Mouse (Mus musculus): Measurements from ENCODE around the gene Cdpf1.

The Cdpf1 gene

GRCm38 (mm10) chr15:85808031-85808430, 3.5 kb downstream of the Cdpf1 start:
- DNase-seq: no peak

- DNase-seq: no peak
Observed at GRCm38 (mm10) chr15:85807404-85807803, 4.1 kb downstream of the Cdpf1 start.

- no peak for DNase-seq
Observed at GRCm38 (mm10) chr15:85806886-85807285, 4.6 kb downstream of the Cdpf1 start.

GRCm38 (mm10) chr15:85802931-85803330, 8.6 kb downstream of the Cdpf1 start:
- peak; percentile 45 to 73 for DNase-seq

GRCm38 (mm10) chr15:85798676-85799075, 12.8 kb downstream of the Cdpf1 start:
- DNase-seq: no peak

GRCm38 (mm10) chr15:85795516-85795915, 16.0 kb downstream of the Cdpf1 start:
- DNase-seq: no peak

- DNase-seq: no peak
Observed at GRCm38 (mm10) chr15:85792819-85793218, 18.7 kb downstream of the Cdpf1 start.

- DNase-seq: no peak
Observed at GRCm38 (mm10) chr15:85791449-85791848, 20.0 kb downstream of the Cdpf1 start.

GRCm38 (mm10) chr15:85788633-85789032, 22.9 kb downstream of the Cdpf1 start:
- peak; percentile 51 to 61 for DNase-seq

- DNase-seq: no peak
Observed at GRCm38 (mm10) chr15:85788051-85788450, 23.4 kb downstream of the Cdpf1 start.

GRCm38 (mm10) chr15:85787482-85787881, 24.0 kb downstream of the Cdpf1 start:
- DNase-seq: no peak

GRCm38 (mm10) chr15:85786711-85787110, 24.8 kb downstream of the Cdpf1 start:
- DNase-seq: no peak

- no peak for DNase-seq
Observed at GRCm38 (mm10) chr15:85784341-85784740, 27.2 kb downstream of the Cdpf1 start.

- peak in 1 of 2 experiments; percentile 44 for DNase-seq
Observed at GRCm38 (mm10) chr15:85783146-85783545, 28.4 kb downstream of the Cdpf1 start.

- DNase-seq: peak; percentile 43 to 68
Observed at GRCm38 (mm10) chr15:85778891-85779290, 32.6 kb downstream of the Cdpf1 start.

GRCm38 (mm10) chr15:85776771-85777170, 34.7 kb downstream of the Cdpf1 start:
- DNase-seq: peak; percentile 77 to 90

- DNase-seq: no peak
Observed at GRCm38 (mm10) chr15:85776241-85776640, 35.3 kb downstream of the Cdpf1 start.

- no peak for DNase-seq
Observed at GRCm38 (mm10) chr15:85775001-85775400, 36.5 kb downstream of the Cdpf1 start.

GRCm38 (mm10) chr15:85774419-85774818, 37.1 kb downstream of the Cdpf1 start:
- no peak for DNase-seq

- DNase-seq: peak in 1 of 2 experiments; percentile 71
Observed at GRCm38 (mm10) chr15:85772146-85772740, 39.3 kb downstream of the Cdpf1 start.

- DNase-seq: peak; percentile 65 to 85
Observed at GRCm38 (mm10) chr15:85771306-85772121, 40.0 kb downstream of the Cdpf1 start.

- no peak for DNase-seq
Observed at GRCm38 (mm10) chr15:85768991-85769390, 42.5 kb downstream of the Cdpf1 start.

- DNase-seq: no peak
Observed at GRCm38 (mm10) chr15:85766677-85767076, 44.8 kb downstream of the Cdpf1 start.

GRCm38 (mm10) chr15:85765022-85765421, 46.5 kb downstream of the Cdpf1 start:
- no peak for DNase-seq

Measured in kidney, postnatal 36 days (tissue).